Mouse (Mus musculus): ENCODE results near the gene Serpinb1a. TPM values are rescaled to one million over a fixed set of nuclear protein-coding genes. Genes with fewer than 3 reads are reported as not detected.

The Serpinb1a gene
- polyA plus RNA-seq, 1 experiment from 2014 or later = 47.2 TPM

- no peak for DNase-seq (ENCODE audit: low spot score)
Measured at GRCm38 (mm10) chr13:32839314-32839713, 11.7 kb downstream of the Serpinb1a start.

GRCm38 (mm10) chr13:32834513-32834912 is 16.5 kb downstream of the Serpinb1a start:
- DNase-seq (ENCODE audit: low spot score) = no peak

- DNase-seq (ENCODE audit: low spot score) = peak; percentile 58
Measured at GRCm38 (mm10) chr13:32833237-32833636, 17.7 kb downstream of the Serpinb1a start.

GRCm38 (mm10) chr13:32832776-32833175 is 18.2 kb downstream of the Serpinb1a start:
- no peak for DNase-seq (ENCODE audit: low spot score)

- DNase-seq (ENCODE audit: low spot score) = no peak
Measured at GRCm38 (mm10) chr13:32831505-32832273, 19.3 kb downstream of the Serpinb1a start.

GRCm38 (mm10) chr13:32828886-32829285 is 22.1 kb downstream of the Serpinb1a start:
- no peak for DNase-seq (ENCODE audit: low spot score)

GRCm38 (mm10) chr13:32827951-32828350 is 23.0 kb downstream of the Serpinb1a start:
- peak; percentile 64 for DNase-seq (ENCODE audit: low spot score)

GRCm38 (mm10) chr13:32827111-32827822 is 23.7 kb downstream of the Serpinb1a start:
- no peak for DNase-seq (ENCODE audit: low spot score)

- DNase-seq (ENCODE audit: low spot score) = no peak
Measured at GRCm38 (mm10) chr13:32825546-32825945, 25.4 kb downstream of the Serpinb1a start.

GRCm38 (mm10) chr13:32824377-32825330 is 26.3 kb downstream of the Serpinb1a start:
- no peak for DNase-seq (ENCODE audit: low spot score)

- no peak for DNase-seq (ENCODE audit: low spot score)
Measured at GRCm38 (mm10) chr13:32823126-32823525, 27.9 kb downstream of the Serpinb1a start.

- DNase-seq (ENCODE audit: low spot score) = no peak
Measured at GRCm38 (mm10) chr13:32821671-32822070, 29.3 kb downstream of the Serpinb1a start.

- no peak for DNase-seq (ENCODE audit: low spot score)
Measured at GRCm38 (mm10) chr13:32819926-32820325, 31.1 kb downstream of the Serpinb1a start.

GRCm38 (mm10) chr13:32819241-32819640 is 31.7 kb downstream of the Serpinb1a start:
- DNase-seq (ENCODE audit: low spot score) = no peak

GRCm38 (mm10) chr13:32807624-32808023 is 43.4 kb downstream of the Serpinb1a start:
- no peak for DNase-seq (ENCODE audit: low spot score)

GRCm38 (mm10) chr13:32806820-32807219 is 44.2 kb downstream of the Serpinb1a start:
- no peak for DNase-seq (ENCODE audit: low spot score)

- no peak for DNase-seq (ENCODE audit: low spot score)
Measured at GRCm38 (mm10) chr13:32803701-32804345, 47.2 kb downstream of the Serpinb1a start.

GRCm38 (mm10) chr13:32802259-32803081 is 48.5 kb downstream of the Serpinb1a start, which contains the start of gene D930007J09Rik:
TSS of gene D930007J09Rik (minus strand) at chr13:32802849.
- peak; percentile 34 for DNase-seq (ENCODE audit: low spot score)

- DNase-seq (ENCODE audit: low spot score) = peak; percentile 98
Measured at GRCm38 (mm10) chr13:32801693-32802221, 49.2 kb downstream of the Serpinb1a start, which contains the start of gene Wrnip1. TSS of gene Wrnip1 (plus strand) at chr13:32802038.

GRCm38 (mm10) chr13:32800859-32801258 is 50.1 kb downstream of the Serpinb1a start:
- DNase-seq (ENCODE audit: low spot score) = peak; percentile 36

Measured in thymus, postnatal 0 days (tissue).